Mouse (Mus musculus): ENCODE data around the gene Abtb2. TPM values are rescaled to one million over a fixed set of nuclear protein-coding genes. Genes with fewer than 3 reads are reported as not detected.

Abtb2 gene
- polyA plus RNA-seq, 1 experiment from 2014 or later, result 18.6 TPM

- ATAC-seq (ENCODE audit: insufficient number of reproducible peaks, insufficient read depth, low FRiP score, low read depth), result no peak
- H3K4me2 ChIP-seq (ENCODE audit: low read length), result no peak overlapping the region
- H3K27me3 ChIP-seq (ENCODE audit: control insufficient read depth, insufficient read depth, low read length), result no peaks in the 10 kb centered on the region
- H3K36me3 ChIP-seq (ENCODE audit: control insufficient read depth, insufficient read depth, low read length), result no peaks in the 10 kb centered on the region
- H3K4me3 ChIP-seq (ENCODE audit: control insufficient read depth in 1 of 2, insufficient read depth in 1 of 2, low read depth in 1 of 2, low read length in 2 of 2), result no peak overlapping the region
- H3K9ac ChIP-seq (ENCODE audit: low read length), result no peak overlapping the region
- no peak overlapping the region for H3K27ac ChIP-seq (replicated peaks in 1 of 2; ENCODE audit: control insufficient read depth in 1 of 2, insufficient read depth in 1 of 2, low read depth in 2 of 2, low read length in 2 of 2)
- no peaks in the 10 kb centered on the region for H3K9me3 ChIP-seq (ENCODE audit: control insufficient read depth, low read length)
- H3K4me1 ChIP-seq (ENCODE audit: control insufficient read depth in 2 of 2, insufficient read depth in 2 of 2, low read length in 2 of 2), result peaks cover 6 to 36% of the 10 kb centered on the region in 2 experiments
- WGBS, result 86% methylated on average over 5 of the region's 5 CpGs
These were observed 48.9 kb downstream of the Abtb2 start for GRCm38 (mm10) chr2:103615028-103615427.

- Histone ChIP-seq H3K27me3 (ENCODE audit: control insufficient read depth, insufficient read depth, low read length) (no peaks in the 10 kb centered on the region), H3K9ac (ENCODE audit: low read length) (no peak overlapping the region), H3K4me1 (ENCODE audit: control insufficient read depth in 2 of 2, insufficient read depth in 2 of 2, low read length in 2 of 2) (peaks cover 10 to 39% of the 10 kb centered on the region in 2 experiments), H3K4me3 (ENCODE audit: control insufficient read depth in 1 of 2, insufficient read depth in 1 of 2, low read depth in 1 of 2, low read length in 2 of 2) (no peak overlapping the region), H3K4me2 (ENCODE audit: low read length) (no peak overlapping the region), H3K27ac (replicated peaks in 1 of 2; ENCODE audit: control insufficient read depth in 1 of 2, insufficient read depth in 1 of 2, low read depth in 2 of 2, low read length in 2 of 2) (0 out of 4 replicates have a peak overlapping the region, but pooled peaks of 1 of the 2 experiments have one; percentile 31), H3K9me3 (ENCODE audit: control insufficient read depth, low read length) (no peaks in the 10 kb centered on the region), H3K36me3 (ENCODE audit: control insufficient read depth, insufficient read depth, low read length) (no peaks in the 10 kb centered on the region)
- no peak for ATAC-seq (ENCODE audit: insufficient number of reproducible peaks, insufficient read depth, low FRiP score, low read depth)
These were observed 52.3 kb downstream of the Abtb2 start for GRCm38 (mm10) chr2:103618407-103618806.

GRCm38 (mm10) chr2:103622950-103623349, 56.8 kb downstream of the Abtb2 start:
- no peak for ATAC-seq (ENCODE audit: insufficient number of reproducible peaks, insufficient read depth, low FRiP score, low read depth)
- Histone ChIP-seq H3K36me3 (ENCODE audit: control insufficient read depth, insufficient read depth, low read length) (no peaks in the 10 kb centered on the region), H3K4me2 (ENCODE audit: low read length) (no peak overlapping the region), H3K27me3 (ENCODE audit: control insufficient read depth, insufficient read depth, low read length) (no peaks in the 10 kb centered on the region), H3K4me3 (ENCODE audit: control insufficient read depth in 1 of 2, insufficient read depth in 1 of 2, low read depth in 1 of 2, low read length in 2 of 2) (no peak overlapping the region), H3K9me3 (ENCODE audit: control insufficient read depth, low read length) (no peaks in the 10 kb centered on the region), H3K27ac (replicated peaks in 1 of 2; ENCODE audit: control insufficient read depth in 1 of 2, insufficient read depth in 1 of 2, low read depth in 2 of 2, low read length in 2 of 2) (no peak overlapping the region), H3K4me1 (ENCODE audit: control insufficient read depth in 2 of 2, insufficient read depth in 2 of 2, low read length in 2 of 2) (peaks cover 23 to 52% of the 10 kb centered on the region in 2 experiments), H3K9ac (ENCODE audit: low read length) (no peak overlapping the region)
- WGBS, result 62% methylated on average over 4 of the region's 4 CpGs

- Histone ChIP-seq H3K36me3 (ENCODE audit: control insufficient read depth, insufficient read depth, low read length) (no peaks in the 10 kb centered on the region), H3K4me1 (ENCODE audit: control insufficient read depth in 2 of 2, insufficient read depth in 2 of 2, low read length in 2 of 2) (peaks cover 30 to 57% of the 10 kb centered on the region in 2 experiments), H3K27me3 (ENCODE audit: control insufficient read depth, insufficient read depth, low read length) (no peaks in the 10 kb centered on the region), H3K4me3 (ENCODE audit: control insufficient read depth in 1 of 2, insufficient read depth in 1 of 2, low read depth in 1 of 2, low read length in 2 of 2) (no peak overlapping the region), H3K4me2 (ENCODE audit: low read length) (peak overlapping the region; percentile 18), H3K9ac (ENCODE audit: low read length) (no peak overlapping the region), H3K27ac (replicated peaks in 1 of 2; ENCODE audit: control insufficient read depth in 1 of 2, insufficient read depth in 1 of 2, low read depth in 2 of 2, low read length in 2 of 2) (peak overlapping the region; percentile 42 to 49), H3K9me3 (ENCODE audit: control insufficient read depth, low read length) (no peaks in the 10 kb centered on the region)
- 13% methylated on average over 7 of the region's 7 CpGs for WGBS
- peak; percentile 31; the same call in 1 of the 2 replicates for ATAC-seq (ENCODE audit: insufficient number of reproducible peaks, insufficient read depth, low FRiP score, low read depth)
These were observed 59.3 kb downstream of the Abtb2 start for GRCm38 (mm10) chr2:103625349-103625932.

GRCm38 (mm10) chr2:103627101-103627500, 61.0 kb downstream of the Abtb2 start:
- Histone ChIP-seq H3K36me3 (ENCODE audit: control insufficient read depth, insufficient read depth, low read length) (no peaks in the 10 kb centered on the region), H3K27me3 (ENCODE audit: control insufficient read depth, insufficient read depth, low read length) (no peaks in the 10 kb centered on the region), H3K4me1 (ENCODE audit: control insufficient read depth in 2 of 2, insufficient read depth in 2 of 2, low read length in 2 of 2) (peaks cover 28 to 58% of the 10 kb centered on the region in 2 experiments), H3K9ac (ENCODE audit: low read length) (no peak overlapping the region), H3K4me2 (ENCODE audit: low read length) (no peak overlapping the region), H3K4me3 (ENCODE audit: control insufficient read depth in 1 of 2, insufficient read depth in 1 of 2, low read depth in 1 of 2, low read length in 2 of 2) (no peak overlapping the region), H3K27ac (replicated peaks in 1 of 2; ENCODE audit: control insufficient read depth in 1 of 2, insufficient read depth in 1 of 2, low read depth in 2 of 2, low read length in 2 of 2) (no peak overlapping the region), H3K9me3 (ENCODE audit: control insufficient read depth, low read length) (no peaks in the 10 kb centered on the region)
- ATAC-seq (ENCODE audit: insufficient number of reproducible peaks, insufficient read depth, low FRiP score, low read depth), result no peak
- WGBS, result 77% methylated on average over 7 of the region's 7 CpGs

- Histone ChIP-seq H3K27me3 (ENCODE audit: control insufficient read depth, insufficient read depth, low read length) (no peaks in the 10 kb centered on the region), H3K4me1 (ENCODE audit: control insufficient read depth in 2 of 2, insufficient read depth in 2 of 2, low read length in 2 of 2) (peaks cover 33 to 66% of the 10 kb centered on the region in 2 experiments), H3K4me2 (ENCODE audit: low read length) (no peak overlapping the region), H3K9ac (ENCODE audit: low read length) (no peak overlapping the region), H3K36me3 (ENCODE audit: control insufficient read depth, insufficient read depth, low read length) (no peaks in the 10 kb centered on the region), H3K4me3 (ENCODE audit: control insufficient read depth in 1 of 2, insufficient read depth in 1 of 2, low read depth in 1 of 2, low read length in 2 of 2) (no peak overlapping the region), H3K9me3 (ENCODE audit: control insufficient read depth, low read length) (no peaks in the 10 kb centered on the region), H3K27ac (replicated peaks in 1 of 2; ENCODE audit: control insufficient read depth in 1 of 2, insufficient read depth in 1 of 2, low read depth in 2 of 2, low read length in 2 of 2) (no peak overlapping the region)
- no peak for ATAC-seq (ENCODE audit: insufficient number of reproducible peaks, insufficient read depth, low FRiP score, low read depth)
- WGBS, result 41% methylated on average over 5 of the region's 5 CpGs
These were observed 63.8 kb downstream of the Abtb2 start for GRCm38 (mm10) chr2:103629956-103630355.

GRCm38 (mm10) chr2:103631293-103631717, 65.2 kb downstream of the Abtb2 start:
- Histone ChIP-seq H3K27ac (replicated peaks in 1 of 2; ENCODE audit: control insufficient read depth in 1 of 2, insufficient read depth in 1 of 2, low read depth in 2 of 2, low read length in 2 of 2) (no peak overlapping the region), H3K4me1 (ENCODE audit: control insufficient read depth in 2 of 2, insufficient read depth in 2 of 2, low read length in 2 of 2) (peaks cover 24 to 56% of the 10 kb centered on the region in 2 experiments), H3K36me3 (ENCODE audit: control insufficient read depth, insufficient read depth, low read length) (no peaks in the 10 kb centered on the region), H3K27me3 (ENCODE audit: control insufficient read depth, insufficient read depth, low read length) (no peaks in the 10 kb centered on the region), H3K9ac (ENCODE audit: low read length) (no peak overlapping the region), H3K4me2 (ENCODE audit: low read length) (no peak overlapping the region), H3K9me3 (ENCODE audit: control insufficient read depth, low read length) (no peaks in the 10 kb centered on the region), H3K4me3 (ENCODE audit: control insufficient read depth in 1 of 2, insufficient read depth in 1 of 2, low read depth in 1 of 2, low read length in 2 of 2) (no peak overlapping the region)
- WGBS, result 80% methylated on average over 7 of the region's 7 CpGs
- no peak for ATAC-seq (ENCODE audit: insufficient number of reproducible peaks, insufficient read depth, low FRiP score, low read depth)

Data from heart, embryonic 14.5 days (tissue).